18 mouse cellular contexts compared by ENCODE assay signal in the genomic region with DNA sequence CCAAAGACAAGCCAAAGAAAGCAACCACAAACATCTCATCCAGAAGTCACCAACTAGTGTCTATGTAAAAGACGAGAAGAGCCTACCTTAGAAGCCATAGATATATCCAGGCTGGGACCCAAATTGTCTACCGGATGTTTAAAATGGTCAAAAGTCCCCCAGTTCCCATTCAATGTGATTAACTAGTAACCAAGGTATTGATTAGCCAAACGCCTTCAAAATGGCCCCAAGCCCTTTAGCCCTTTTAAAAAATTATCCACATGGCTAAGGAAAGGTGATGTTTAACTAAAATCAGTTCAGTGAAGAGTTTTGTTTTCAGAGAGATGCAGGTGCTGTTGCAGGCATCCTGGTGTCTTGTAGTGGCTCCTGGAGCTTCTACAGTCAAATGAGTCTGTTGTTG. TPM values are rescaled to one million over a fixed set of nuclear protein-coding genes. Genes with fewer than 3 reads are reported as not detected.
"Had no signal": no experiment of that assay in that cellular context is flagged by ENCODE, and none has a peak within 500 bp of the region (broad histone marks: within the 10 kb centered on the region; RNA-seq: fewer than 3 reads in every experiment).

TSS of gene C8a (minus strand) at position 76 of the 400 bp plus-strand sequence.

- H3K4me2 ChIP-seq: intestine, embryonic 15.5 days; limb, embryonic 15.5 days; lung, embryonic 15.5 days; midbrain, embryonic 13.5 days; neural tube, embryonic 15.5 days had no signal

- ATAC-seq: intestine, embryonic 15.5 days; midbrain, embryonic 13.5 days had no signal

- H3K27ac ChIP-seq: intestine, embryonic 15.5 days; limb, embryonic 15.5 days; lung, embryonic 15.5 days; midbrain, embryonic 13.5 days; neural tube, embryonic 15.5 days had no signal

- H3K9ac ChIP-seq: intestine, embryonic 15.5 days; limb, embryonic 15.5 days; lung, embryonic 15.5 days; midbrain, embryonic 13.5 days; neural tube, embryonic 15.5 days had no signal

- H3K4me3 ChIP-seq: intestine, embryonic 15.5 days; limb, embryonic 15.5 days; lung, embryonic 15.5 days; midbrain, embryonic 13.5 days; neural tube, embryonic 15.5 days had no signal

- DNase-seq: kidney, adult 18-20 months; kidney, postnatal 14 days; lung, postnatal 14 days; right cerebral cortex, adult 18-20 months; right cerebral cortex, postnatal 25 days; thymus, postnatal 36 days had no signal

- H3K9me3 ChIP-seq: intestine, embryonic 15.5 days; limb, embryonic 15.5 days; lung, embryonic 15.5 days; midbrain, embryonic 13.5 days; neural tube, embryonic 15.5 days had no signal

- H3K27me3 ChIP-seq: intestine, embryonic 15.5 days; limb, embryonic 15.5 days; lung, embryonic 15.5 days; midbrain, embryonic 13.5 days; neural tube, embryonic 15.5 days had no signal

- H3K4me1 ChIP-seq: intestine, embryonic 15.5 days; limb, embryonic 15.5 days; lung, embryonic 15.5 days; midbrain, embryonic 13.5 days; neural tube, embryonic 15.5 days had no signal

- H3K36me3 ChIP-seq: intestine, embryonic 15.5 days; limb, embryonic 15.5 days; lung, embryonic 15.5 days; midbrain, embryonic 13.5 days; neural tube, embryonic 15.5 days had no signal

RNA-seq across cellular contexts. Expression of gene C8a, which starts in this region (rescaled TPM):
- total RNA-seq: layer of hippocampus, postnatal 25 days; left cerebral cortex, postnatal 25 days; megakaryocyte-erythroid progenitor cell, adult 5-6 weeks; midbrain, postnatal 0 days had no signal
- polyA plus RNA-seq: limb, embryonic 11.5 days; lung, embryonic 15.5 days; midbrain, embryonic 13.5 days; neural tube, embryonic 11.5 days; thymus, postnatal 0 days had no signal
